Mouse (Mus musculus): ENCODE data around the gene Wap. TPM values are rescaled to one million over a fixed set of nuclear protein-coding genes. Genes with fewer than 3 reads are reported as not detected.

Gene Wap
- total RNA-seq, 2 experiments from 2014 or later, result not detected

DNA sequence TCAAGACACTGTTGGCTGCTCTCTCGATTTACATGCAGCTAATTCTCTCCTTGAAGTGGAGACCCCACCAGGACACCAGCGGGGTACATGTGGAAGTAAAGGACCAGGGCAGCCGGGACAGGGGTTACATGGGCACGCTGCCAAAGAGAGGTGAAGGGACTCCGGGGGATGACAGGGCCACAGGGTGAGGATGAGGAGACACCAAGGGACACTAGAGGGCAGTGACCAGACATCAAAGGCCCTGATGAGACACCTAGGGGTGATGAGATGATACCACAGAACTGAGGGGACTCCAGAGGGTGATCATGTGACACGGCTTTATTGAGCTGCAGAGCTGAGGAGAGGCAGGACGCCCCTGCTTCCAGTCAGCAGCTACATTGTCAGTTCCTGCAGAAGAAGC is 40.9 kb downstream of the Wap start:
- no peak for DNase-seq (ENCODE audit: low spot score)

DNA sequence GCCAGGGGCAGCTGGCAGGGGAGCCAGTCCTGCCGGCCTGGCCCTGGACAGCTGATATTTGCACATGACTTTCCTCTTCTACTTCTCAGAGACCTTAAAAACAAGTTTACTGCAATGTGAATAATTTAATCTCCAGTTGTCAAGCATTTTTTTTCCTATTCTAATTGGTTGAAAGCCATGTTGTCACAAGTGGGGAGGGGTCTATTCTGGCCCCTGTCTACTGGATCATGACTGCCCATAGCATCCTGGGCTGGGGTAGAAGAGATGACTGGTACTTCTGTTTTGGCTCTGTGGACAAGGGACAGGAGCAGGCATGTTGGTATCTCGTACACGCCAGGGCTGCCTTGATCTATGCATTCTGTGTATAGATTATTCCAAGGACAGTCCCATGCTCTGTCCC is 41.8 kb downstream of the Wap start:
- DNase-seq (ENCODE audit: low spot score), result no peak

DNA sequence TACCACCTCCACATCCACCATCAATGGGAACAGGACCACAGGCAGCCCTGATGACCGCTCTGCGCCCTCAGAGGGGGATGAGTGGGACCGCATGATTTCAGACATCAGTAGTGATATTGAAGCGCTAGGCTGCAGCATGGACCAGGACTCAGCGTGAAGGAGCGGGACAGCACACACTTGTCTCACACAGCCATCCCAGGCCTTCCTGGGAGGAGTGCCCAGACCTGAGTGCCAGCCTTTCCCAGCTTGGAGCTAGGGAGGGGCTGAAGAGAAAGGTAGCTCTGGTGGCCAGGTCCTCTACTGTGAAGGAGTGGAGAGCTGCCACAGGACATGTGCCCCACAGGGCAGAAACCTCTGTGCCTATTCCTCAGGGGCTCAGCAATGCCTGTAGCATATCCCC is 42.2 kb downstream of the Wap start:
- no peak for DNase-seq (ENCODE audit: low spot score)

DNA sequence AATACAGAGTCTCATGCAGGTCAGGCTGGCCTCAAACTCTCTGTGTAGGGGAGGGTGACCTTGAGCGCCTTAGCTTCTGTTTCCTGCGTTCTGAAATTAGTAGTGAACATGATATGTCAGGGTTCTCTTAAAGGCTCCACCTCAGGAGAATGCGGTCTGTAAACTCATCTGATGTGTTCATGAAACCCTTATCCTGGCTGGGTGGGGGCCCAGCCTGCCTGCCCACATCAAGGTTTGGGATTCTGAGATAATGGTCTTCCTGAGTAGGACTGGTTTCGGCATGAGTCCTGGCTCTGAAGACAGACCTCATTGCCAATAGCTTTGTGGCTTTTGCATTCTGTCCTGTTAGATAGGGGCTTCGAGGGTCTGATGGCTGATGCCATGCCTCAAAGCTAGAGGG is 43.1 kb downstream of the Wap start:
- DNase-seq (ENCODE audit: low spot score), result no peak

DNA sequence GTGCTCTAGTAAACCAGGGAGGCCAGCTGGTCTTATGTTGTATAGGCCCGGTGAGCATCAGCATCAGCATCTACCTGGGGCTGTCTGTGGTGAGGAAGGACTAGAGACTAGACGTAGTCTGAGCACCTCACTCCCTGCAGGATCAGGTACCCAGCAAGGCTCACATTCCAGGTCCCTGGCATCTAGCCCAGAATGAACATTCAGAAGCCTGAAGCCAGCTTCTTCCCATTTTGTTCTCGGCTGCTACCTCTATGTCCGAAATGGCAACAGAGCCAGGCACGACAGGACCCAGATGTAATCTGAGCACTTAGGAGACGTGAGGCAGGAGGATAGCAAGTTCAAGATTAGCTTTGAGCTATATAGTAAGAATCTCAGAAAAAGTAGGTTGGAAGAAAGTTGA is 43.6 kb downstream of the Wap start:
- DNase-seq (ENCODE audit: low spot score), result no peak

DNA sequence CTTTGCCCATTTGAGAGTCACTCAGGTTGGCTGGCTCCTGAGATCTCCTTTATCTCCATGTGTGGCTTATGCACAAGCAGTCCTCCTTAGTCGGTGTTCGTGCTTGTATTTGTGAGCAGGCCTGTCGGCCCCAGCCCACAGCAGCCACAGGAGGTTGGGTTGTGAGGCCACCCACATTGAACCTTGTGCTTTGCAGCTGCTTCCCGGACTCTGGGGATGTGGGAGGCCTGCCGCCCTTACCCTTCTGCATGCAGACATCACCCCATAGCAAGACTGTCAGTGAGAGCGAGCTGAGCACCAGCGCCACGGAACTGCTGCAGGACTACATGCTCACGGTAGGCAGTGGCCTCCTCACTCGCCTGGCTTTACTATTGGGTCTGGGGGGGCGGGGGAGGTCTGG is 45.0 kb downstream of the Wap start:
- DNase-seq (ENCODE audit: low spot score), result no peak

DNA sequence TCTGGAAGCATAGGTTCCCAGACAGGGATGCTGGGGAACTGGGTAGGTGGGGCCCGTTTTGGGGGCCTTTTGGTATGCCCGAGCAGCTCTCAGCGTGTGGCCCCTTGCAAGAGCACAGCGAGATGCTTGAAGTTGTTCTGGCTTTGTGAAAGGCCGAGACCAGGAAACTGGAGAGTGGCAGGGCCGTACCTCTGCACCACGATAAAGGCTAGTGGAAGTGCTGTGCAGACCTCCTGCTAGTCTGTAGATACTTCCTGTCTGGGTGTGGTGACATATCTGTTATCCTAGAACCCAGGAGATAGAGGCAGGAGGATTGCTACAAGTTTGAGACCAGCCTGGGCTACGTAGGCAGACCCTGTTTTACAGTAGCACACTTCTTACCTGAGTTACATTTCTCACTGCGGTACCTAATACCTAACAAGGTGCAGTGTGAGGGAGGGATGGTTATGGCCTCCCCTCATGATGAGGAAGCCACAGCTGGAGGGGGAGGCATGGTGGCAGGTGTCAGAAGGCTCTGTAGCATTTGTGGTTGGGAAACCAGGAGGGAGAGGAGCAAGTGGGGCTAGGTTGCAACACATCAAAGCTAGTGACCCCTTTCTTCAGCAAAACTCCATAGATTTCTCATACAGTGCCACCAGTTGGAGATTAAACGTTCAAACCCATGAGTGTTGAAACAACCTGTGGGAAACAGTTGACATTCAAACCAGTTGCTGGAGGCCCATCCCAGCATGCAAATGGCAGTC is 47.3 kb downstream of the Wap start:
- DNase-seq (ENCODE audit: low spot score), result no peak

DNA sequence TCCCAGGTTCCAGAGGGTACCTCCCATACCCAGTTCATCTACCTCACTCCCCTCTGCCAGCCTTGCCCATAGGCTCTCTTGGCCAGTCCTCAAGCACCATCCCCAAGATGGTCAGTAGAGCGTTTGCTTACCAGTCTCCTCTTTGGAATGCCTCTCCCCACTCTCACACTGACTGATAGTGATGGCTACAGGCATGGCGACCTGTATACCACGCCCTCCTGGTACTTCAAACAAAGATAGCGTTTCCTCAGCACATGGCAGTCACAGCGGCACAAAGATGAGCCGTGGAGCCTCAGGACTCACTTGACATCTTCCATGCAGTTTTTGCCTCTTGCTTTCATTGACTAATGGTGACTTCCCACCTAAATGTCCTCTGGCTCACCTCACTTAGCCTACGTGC is 48.6 kb downstream of the Wap start:
- no peak for DNase-seq (ENCODE audit: low spot score)

DNA sequence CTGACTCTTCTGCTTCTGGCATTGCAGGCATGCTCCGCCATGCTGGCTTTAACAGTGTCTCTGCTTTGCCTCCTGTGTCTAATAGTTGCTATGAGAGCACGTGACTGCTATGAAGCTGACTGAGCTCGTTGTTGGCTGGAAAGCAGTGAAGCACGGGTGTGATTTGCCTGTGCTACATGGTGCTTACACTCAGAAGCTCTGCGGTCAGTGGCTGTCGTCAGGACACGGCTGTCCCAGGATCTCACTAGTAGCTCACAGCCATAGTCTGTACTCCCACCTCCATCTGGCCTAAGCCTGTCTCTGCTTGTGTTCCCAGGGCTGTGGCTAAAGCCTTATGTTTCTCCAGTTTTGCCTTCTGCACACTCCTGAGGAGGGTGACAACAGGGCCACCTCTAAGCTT is 50.1 kb downstream of the Wap start:
- no peak for DNase-seq (ENCODE audit: low spot score)

DNA sequence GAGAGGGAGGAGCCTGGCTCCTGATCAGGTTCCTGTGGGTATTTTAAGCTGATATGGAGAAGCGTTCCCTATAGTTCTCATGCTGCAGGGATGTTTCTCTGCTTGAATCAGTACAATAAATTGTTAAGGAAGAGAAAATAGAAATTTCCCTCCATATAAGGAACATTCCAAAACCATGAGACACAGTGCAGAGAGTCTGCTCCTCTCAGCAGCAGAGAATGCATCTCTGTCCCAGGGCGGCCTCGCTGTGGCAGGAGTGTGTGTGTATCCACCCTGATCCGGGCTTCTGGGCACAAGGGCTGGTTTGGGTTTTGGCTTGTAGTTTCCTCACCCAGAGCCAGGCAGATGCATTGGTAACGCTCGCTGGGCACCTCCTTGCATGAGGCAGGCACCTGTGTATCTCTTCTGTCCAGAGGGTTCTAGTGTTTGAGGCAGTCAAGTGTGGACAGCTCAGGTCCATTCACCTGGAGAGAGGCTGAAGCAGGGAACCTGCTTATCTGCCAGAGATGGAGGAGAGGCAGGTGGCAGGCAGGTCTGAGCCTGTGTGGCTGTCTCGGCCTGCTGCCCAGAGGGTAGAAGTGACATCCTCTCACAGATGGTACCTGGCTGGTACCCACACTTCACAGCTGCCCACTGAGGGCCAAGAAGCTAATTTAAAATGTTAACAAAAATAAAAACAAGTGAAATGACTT is 51.0 kb downstream of the Wap start:
- DNase-seq (ENCODE audit: low spot score), result no peak

DNA sequence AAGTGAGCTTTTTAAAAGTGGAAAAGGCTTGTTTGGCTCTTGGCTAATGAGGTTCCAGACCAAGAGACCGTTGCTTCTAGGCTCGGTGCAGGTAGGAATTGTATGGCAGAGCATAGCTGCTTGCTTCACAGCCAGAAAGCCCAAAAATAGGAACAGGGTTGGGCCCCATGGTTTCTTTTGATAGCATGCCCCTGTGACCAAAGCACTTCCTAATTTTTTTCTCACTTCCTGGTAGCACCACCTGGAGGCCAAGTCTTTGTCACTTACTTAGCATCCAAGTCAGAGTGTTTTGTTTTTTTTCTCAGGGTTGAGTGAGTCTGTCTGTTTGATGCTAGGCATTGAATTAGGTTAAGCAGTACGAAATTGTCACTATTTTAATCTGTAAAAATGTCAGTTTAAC is 51.8 kb downstream of the Wap start:
- no peak for DNase-seq (ENCODE audit: low spot score)

DNA sequence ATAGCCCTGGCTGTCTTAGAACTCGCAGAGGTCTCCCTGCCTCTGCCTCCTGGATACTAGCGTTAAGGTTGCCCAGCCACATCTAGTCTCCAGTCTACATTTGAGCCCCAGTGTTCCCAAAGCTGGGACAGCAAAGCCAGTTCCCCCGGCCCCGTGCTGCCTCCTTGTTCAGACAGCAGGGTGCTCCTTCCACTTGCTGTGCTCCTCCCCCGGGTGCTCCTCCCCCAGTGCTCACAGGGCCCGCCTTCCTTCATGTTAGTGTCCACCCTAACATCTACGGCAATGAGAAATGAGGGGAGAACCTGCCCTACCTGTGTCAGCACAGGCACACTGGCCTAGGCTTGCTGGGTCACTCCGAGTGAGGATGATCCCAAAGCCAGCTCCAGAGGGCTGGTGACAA is 52.7 kb downstream of the Wap start:
- DNase-seq (ENCODE audit: low spot score), result no peak

Other genes starting within 250 kb of the Wap start
- gene Zmiz2, start 249.6 kb downstream of the Wap start, total RNA-seq (2021), result 10 to 100 TPM; 49.3 to 51.1 TPM
- gene Ppia, start 223.2 kb downstream of the Wap start, total RNA-seq (2021), result 100 to 1,000 TPM; 185 to 242 TPM
- gene H2afv, start 194.2 kb downstream of the Wap start, total RNA-seq (2021), result 10 to 100 TPM; 61.3 to 63.7 TPM
- gene Purb, start 162.7 kb downstream of the Wap start, total RNA-seq (2021), result 10 to 100 TPM; 19.0 to 21.1 TPM
- under 1 TPM; 0.45 to 0.80 TPM for gene Myo1g, start 117.7 kb downstream of the Wap start, total RNA-seq (2021)
- gene Ccm2, start 91.8 kb downstream of the Wap start, total RNA-seq (2021), result 10 to 100 TPM; 21.9 to 26.8 TPM
- under 1 TPM; 0.74 to 0.87 TPM for gene Nacad, start 32.6 kb downstream of the Wap start, total RNA-seq (2021)
- 10 to 100 TPM; 62.9 to 64.4 TPM for gene Tbrg4, start 12.6 kb downstream of the Wap start, total RNA-seq (2021)
- gene Ramp3, start 19.9 kb upstream of the Wap start, total RNA-seq (2021), result 1 to 10 TPM in 1 of 2 experiments, under 1 TPM in 1; 0.48 to 1.1 TPM
- gene Gm11983, start 199.0 kb upstream of the Wap start, total RNA-seq (2021), result not detected